Mouse (Mus musculus) CD4-positive, CD25-positive, alpha-beta regulatory T cell, adult 4 months (primary cell): Measurements from ENCODE around the gene Tagln3. TPM values are rescaled to one million over a fixed set of nuclear protein-coding genes. Genes with fewer than 3 reads are reported as not detected.

ENCODE experiments used
- ATAC-seq: one replicate; pipeline ENCODE4 v1.8.0; 2017
- polyA plus RNA-seq, 2 experiments: library from polyadenylated mRNA; unstranded; fragments of 100-300 nt; shearing (Covaris generic); gene quantifications; one replicate each; pipeline ENCODE4 v1.2.1; 2017

The Tagln3 gene
- not detected for polyA plus RNA-seq

GRCm38 (mm10) chr16:45724061-45724741 is at the start of gene Tagln3:
Gene Tagln3 (minus strand): TSS chr16:45724608.
- peak; percentile 70 for ATAC-seq

GRCm38 (mm10) chr16:45770914-45771313 is 46.5 kb upstream of the Tagln3 start:
- no peak for ATAC-seq

GRCm38 (mm10) chr16:45767853-45768640 is 43.6 kb upstream of the Tagln3 start:
- ATAC-seq = no peak

GRCm38 (mm10) chr16:45767434-45767833 is 43.0 kb upstream of the Tagln3 start:
- no peak for ATAC-seq

- ATAC-seq = no peak
These were observed 41.5 kb upstream of the Tagln3 start for GRCm38 (mm10) chr16:45765801-45766494.

- ATAC-seq = no peak
These were observed 40.7 kb upstream of the Tagln3 start for GRCm38 (mm10) chr16:45765102-45765501.

GRCm38 (mm10) chr16:45762859-45763505 is 38.6 kb upstream of the Tagln3 start:
- no peak for ATAC-seq

GRCm38 (mm10) chr16:45761425-45761824 is 37.0 kb upstream of the Tagln3 start:
- no peak for ATAC-seq

- peak; percentile 55 for ATAC-seq
These were observed 34.4 kb upstream of the Tagln3 start for GRCm38 (mm10) chr16:45758726-45759269.

- peak; percentile 38 for ATAC-seq
These were observed 33.1 kb upstream of the Tagln3 start for GRCm38 (mm10) chr16:45757421-45758078.

- peak; percentile 83 for ATAC-seq
These were observed 32.4 kb upstream of the Tagln3 start for GRCm38 (mm10) chr16:45756855-45757254.

- ATAC-seq = no peak
These were observed 19.3 kb upstream of the Tagln3 start for GRCm38 (mm10) chr16:45743591-45744144.

GRCm38 (mm10) chr16:45742615-45743476 is 18.4 kb upstream of the Tagln3 start, which contains the start of gene Abhd10:
Gene Abhd10 (minus strand): TSS chr16:45742955.
- ATAC-seq = peak; percentile 89

GRCm38 (mm10) chr16:45737880-45738279 is 13.5 kb upstream of the Tagln3 start:
- ATAC-seq = no peak

GRCm38 (mm10) chr16:45736724-45737123 is 12.3 kb upstream of the Tagln3 start:
- ATAC-seq = no peak

GRCm38 (mm10) chr16:45729163-45729562 is 4.8 kb upstream of the Tagln3 start:
- ATAC-seq = no peak

GRCm38 (mm10) chr16:45724742-45725102 is 314 bp upstream of the Tagln3 start:
- ATAC-seq = no peak

GRCm38 (mm10) chr16:45723172-45723901 is 1.1 kb downstream of the Tagln3 start:
- peak; percentile 3 for ATAC-seq

- ATAC-seq = no peak
These were observed 1.9 kb downstream of the Tagln3 start for GRCm38 (mm10) chr16:45722460-45722951.
